Mouse (Mus musculus) spleen, postnatal 4 days (tissue): ENCODE results near the gene Tcf23.
A peak's percentile ranks its signal among the peaks of the same experiment; 100 is the strongest.

Source experiments
- DNase-seq, 2 experiments: peaks; one replicate each; pipeline ENCODE4 v3.0.0; 2022; ENCODE audit warnings: low spot score in 2 of 2

Gene Tcf23

DNA sequence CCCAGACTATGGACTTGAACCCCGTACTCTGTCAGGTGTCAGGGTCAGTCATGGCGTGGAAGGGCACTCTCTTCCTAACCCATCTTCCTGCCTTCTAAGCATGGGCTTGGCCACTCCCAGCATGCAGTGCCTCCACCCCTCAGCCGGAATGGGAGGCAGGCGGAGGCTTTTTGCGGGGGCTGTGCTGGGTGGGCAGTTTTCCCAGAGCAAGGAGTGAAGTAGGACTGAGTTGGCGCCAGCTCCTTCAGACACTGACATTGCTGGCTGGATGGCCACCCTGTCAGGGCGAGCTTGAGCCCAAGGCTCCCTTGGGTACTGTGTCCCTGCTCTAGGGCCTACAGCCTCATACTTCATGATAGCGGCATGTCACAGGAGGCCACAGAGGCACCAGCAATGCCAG, at the start of gene Tcf23:
Gene Tcf23, plus strand, starts transcription at position 247 of the 400 bp plus-strand sequence.
- no peak for DNase-seq

DNA sequence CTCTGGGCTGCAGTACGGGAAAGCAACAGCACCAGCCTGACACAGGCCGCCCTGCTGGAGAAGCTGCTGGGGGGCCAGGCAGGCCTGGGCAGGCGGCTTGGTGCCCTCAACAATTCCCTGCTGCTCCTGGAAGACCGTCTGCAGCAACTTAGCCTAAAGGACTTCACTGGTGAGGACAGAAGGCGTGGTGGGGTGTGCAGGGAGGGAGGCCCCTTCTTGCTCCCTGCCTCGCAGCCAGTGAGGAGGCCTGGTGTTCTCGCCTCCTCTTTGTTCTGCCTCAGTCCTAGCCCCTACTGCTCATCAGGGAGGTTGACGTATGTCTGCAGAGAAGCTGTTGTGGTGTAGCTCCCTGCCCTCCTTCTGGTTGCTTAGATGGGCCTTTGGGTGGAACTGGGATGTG, 49.8 kb upstream of the Tcf23 start:
- DNase-seq, result no peak

DNA sequence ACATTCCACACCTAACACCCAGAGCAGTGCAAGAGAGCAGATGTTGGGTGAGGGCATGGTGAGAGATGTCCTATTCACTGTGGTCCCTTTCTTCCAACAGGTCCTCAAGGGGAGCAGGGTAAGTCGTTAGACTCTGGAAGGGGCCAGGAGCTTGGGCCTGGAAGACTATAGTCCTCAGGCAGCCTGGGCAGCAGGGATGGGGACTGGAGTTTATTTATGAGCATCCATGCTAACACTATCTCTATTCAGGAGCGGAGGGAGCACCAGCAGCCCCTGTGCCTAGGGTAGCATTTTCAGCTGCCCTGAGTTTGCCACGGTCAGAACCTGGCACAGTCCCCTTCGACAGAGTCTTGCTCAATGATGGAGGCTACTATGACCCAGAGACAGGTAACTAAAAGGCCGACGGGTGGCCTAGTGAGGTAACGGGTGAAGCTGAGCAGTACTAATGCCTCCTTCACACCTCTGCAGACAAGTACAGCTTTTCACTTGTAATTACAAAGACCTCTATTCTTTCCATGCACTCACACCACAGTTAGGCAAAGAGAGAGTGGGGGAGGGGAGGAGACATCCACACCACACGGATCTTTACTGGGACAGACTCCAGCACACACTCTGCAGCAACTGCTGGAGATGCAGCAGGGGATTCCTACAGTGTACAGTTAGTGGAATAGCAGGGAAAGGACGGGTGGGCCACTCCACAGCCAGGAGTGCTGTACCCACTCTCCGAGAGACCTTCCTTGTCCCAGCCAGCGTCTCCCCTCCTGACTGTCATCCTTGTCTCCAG, 48.4 kb upstream of the Tcf23 start:
- no peak for DNase-seq

DNA sequence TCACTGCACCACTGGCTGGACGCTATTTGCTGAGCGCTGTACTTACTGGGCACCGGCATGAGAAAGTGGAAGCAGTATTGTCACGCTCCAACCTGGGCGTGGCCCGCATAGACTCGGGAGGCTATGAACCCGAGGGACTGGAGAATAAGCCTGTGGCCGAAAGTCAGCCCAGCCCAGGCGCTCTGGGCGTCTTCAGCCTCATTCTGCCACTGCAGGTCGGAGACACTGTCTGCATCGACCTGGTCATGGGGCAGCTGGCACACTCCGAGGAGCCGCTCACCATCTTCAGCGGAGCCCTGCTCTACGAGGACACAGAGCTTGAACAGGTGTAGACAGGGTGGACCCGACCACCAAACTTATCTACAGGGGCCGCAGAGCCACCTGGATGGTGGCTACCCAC, 47.8 kb upstream of the Tcf23 start:
- no peak for DNase-seq

DNA sequence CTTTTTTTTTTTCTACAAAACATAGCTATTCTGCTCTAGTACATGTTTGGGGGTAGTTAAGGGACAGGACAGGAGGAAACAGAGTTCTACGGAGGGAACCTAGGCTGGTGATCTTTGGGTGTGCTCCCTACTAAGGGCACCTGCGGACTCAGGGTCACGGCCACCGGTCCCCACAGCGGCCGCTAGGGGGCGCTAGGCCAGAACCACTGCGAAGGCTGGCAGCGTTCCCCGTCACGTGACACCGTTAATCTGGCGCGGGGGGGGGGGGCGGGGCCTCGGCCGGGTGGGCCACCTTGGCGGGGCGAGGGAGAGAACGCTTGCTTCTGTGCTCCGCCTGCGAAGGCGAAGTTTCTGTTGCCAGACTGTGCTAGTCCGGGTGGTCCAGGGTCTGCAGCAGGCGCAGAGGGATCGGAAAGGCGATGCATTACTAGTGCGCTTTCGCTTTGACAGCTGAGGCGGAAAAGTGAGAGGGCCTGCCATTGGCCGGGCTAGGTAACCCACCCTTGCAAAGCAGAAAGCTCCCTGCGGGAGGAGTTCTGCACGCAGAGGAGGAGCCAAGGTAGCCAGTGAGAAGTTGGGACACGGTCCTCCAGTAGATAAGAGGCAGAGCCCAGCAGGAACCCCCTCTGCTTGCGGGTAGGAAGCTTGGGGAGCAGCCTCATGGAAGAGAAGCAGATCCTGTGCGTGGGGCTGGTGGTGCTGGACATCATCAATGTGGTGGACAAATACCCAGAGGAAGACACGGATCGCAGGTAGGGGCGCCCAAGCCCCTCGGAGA, 47.0 kb upstream of the Tcf23 start, which contains the start of gene Khk:
Gene Khk, plus strand, starts transcription at position 176 of the 778 bp plus-strand sequence.
- peak; percentile 95 to 100 for DNase-seq

DNA sequence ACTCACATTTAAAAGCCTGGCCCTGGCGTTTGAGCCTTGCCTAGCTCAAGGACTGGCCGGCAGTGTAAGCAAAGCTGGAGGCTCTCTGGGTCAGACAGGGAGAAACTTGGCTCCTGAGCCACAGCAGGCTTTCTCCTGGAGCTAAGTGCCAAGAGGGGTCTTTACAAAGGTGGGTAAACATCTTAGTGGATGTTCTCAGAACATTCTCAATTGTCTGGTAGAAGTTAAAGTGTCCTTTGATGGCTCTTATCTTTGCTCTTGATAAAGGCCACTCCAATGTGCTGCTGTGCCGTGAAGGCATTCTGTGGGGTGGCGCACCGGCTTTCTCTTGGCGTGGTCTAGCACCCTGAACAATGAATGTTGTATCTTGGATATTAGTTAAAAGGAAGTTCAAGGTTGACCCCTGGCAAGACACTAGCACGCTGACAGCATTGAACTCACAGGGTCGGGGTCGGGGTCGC, 45.9 kb upstream of the Tcf23 start:
- no peak for DNase-seq

DNA sequence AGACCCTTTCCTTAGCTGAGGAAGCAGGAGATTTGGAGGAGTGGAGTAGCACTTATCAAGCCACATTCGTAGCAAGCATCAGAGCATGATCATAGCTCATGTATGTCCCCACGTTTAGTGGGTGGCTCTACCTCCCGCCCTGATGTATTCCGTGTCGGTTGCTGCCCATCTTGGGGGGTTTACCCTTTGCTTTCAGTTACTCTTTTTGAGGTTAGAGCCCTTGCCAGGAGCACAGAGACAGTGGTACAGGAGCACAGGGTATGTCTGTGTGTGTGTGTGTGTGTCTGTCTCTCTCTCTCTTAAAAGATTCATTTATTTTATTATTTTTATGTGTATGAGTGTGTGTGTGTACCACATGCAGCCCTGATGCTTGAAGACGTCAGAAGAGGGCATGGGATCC, 45.3 kb upstream of the Tcf23 start:
- DNase-seq, result no peak

DNA sequence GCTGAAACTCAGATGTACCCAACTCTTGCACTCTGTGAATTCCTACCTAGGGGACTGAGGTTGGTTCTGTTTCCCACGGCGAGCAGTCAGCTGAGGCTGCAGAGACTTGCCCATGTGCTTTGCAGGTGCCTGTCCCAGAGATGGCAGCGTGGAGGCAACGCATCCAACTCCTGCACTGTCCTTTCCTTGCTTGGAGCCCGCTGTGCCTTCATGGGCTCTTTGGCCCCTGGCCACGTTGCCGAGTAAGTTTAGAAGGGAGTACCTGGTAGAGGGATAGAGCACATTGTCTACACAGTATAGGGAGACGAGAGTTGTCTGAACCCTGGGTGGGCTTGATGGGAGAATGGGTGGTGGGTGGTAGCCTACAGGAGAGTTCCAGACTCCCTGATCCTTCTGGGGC, 43.8 kb upstream of the Tcf23 start:
- peak in 1 of 2 experiments; percentile 58 for DNase-seq

DNA sequence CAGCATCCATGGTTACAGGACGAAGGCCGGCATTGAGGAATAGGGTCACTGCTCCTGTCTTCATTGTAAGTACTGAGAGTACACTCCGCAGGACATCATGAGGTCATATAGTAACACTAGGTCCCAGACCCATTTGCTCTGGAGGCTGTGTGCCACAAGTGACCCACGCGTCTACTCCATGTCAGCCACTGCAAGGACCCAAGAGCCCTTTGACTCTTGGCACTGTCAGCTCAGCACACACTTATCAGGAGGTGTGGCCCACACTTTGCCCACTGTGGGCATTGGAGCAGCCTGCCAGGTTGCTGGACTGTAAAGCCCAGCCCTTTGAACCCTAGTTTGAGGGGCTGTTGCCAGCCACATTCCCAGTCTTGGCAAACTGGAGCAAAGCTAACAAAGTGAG, 43.2 kb upstream of the Tcf23 start:
- peak in 1 of 2 experiments; percentile 51 for DNase-seq

DNA sequence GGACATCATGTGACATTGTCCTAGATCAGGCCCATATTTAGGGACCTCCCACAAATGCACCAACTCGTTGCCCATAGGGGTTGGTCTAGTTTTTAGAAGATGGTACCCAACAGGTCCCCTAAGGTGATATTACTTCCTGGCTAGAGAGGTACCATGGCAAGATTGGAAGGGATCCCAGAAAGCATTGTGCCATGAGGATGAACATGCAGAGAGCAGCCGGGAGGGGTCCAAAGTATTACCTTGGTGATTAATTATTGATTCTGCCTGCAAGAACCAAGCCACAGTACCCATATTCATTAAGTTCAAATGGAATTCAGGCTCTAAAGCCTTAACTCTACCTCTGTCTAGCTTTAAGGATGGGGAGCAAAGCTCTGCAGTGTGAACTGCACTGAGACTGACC, 42.4 kb upstream of the Tcf23 start:
- DNase-seq, result no peak

DNA sequence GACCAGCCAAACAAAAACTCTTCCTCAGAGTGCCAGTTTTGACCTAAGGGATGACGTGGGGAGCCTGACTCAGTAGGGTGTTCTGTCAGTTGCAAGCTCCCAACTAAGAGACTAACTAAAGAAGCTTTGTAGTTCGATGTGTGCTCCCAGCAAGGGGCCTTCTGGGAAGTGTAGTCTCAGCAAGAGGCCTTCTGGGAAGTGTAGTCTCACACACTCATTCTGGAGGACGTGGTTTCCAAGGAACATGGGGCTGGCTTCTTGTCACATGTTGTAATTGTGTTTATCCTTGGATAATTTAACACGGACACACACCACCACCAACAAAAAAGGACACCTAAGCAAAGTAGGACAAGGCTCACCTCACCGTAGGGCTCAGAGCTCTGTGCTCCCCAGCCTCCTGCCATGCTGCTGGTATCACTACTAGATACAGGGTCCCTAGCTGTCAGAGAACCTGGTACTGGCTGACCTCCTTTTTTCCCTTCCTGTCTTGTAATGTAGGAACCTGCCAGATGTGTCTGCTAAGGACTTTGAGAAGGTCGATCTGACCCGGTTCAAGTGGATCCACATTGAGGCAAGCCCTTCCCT, 40.4 kb upstream of the Tcf23 start:
- no peak for DNase-seq

DNA sequence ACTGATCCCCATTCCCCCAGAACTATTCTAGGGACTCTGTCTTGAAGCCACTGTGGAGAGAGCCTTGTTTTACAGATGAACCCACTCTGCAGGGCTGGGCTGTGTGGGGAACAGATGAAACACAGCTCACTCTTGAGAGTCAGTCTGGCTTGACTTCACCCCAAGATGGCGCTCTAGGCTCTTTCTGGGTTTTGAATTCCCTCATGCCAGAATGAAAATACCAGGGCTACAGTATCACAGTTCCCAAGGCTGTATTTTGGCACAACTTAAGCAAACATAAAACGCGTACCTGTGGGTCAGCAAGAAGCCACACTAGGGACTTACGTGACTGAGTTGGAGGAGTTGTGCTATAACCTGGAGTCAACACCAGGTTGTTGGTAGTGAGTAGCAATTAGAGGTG, 38.3 kb upstream of the Tcf23 start:
- DNase-seq, result peak; percentile 50 to 77

DNA sequence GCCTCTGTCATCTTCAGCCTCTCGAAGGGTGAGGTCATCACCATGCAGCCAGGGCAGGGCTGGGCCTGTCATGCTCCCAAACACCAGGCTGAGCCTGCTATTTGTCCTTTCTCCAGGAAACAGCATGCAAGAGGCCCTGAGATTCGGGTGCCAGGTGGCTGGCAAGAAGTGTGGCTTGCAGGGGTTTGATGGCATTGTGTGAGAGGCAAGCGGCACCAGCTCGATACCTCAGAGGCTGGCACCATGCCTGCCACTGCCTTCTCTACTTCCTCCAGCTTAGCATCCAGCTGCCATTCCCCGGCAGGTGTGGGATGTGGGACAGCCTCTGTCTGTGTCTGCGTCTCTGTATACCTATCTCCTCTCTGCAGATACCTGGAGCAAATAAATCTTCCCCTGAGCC, 37.6 kb upstream of the Tcf23 start:
- DNase-seq, result no peak

DNA sequence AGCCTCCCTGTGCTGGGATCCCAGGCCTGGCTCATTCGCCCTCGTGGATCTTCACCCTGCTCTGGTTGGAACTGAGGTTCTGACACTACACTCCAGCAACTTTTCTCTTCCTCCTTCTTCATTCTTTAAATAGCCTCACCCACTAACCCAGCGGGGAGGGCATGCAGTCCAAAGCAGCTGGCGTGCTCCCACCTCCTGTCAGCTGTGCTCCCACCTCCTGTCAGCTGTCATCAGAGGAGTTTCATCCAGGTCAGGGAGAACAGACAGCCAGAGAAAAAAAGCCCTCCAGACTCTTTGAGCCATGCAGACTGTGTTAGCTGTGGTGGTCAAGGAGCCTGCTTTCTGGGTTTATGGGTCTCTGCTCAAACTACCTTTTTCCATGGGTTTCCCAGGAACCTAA, 37.1 kb upstream of the Tcf23 start:
- no peak for DNase-seq

DNA sequence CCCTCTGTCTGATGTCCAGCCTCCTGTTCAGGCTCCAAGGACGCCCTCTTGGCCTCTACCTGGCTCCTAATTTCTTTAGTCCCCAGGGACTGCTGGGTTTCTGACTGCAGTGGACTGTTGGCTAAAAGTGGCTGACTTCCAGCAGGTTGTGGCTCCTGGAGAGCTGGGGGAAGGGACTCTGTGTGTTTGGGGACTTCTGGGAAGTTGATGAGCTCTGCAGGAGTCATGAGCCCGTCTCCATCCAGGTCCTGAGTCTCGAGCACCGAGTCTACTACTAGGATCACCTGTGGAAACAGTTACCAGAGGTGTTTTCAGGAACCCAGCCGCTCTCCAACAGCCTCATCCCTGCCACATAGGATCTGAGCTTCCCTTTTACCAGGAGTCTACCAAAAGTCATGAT, 34.8 kb upstream of the Tcf23 start:
- peak in 1 of 2 experiments; percentile 53 for DNase-seq

DNA sequence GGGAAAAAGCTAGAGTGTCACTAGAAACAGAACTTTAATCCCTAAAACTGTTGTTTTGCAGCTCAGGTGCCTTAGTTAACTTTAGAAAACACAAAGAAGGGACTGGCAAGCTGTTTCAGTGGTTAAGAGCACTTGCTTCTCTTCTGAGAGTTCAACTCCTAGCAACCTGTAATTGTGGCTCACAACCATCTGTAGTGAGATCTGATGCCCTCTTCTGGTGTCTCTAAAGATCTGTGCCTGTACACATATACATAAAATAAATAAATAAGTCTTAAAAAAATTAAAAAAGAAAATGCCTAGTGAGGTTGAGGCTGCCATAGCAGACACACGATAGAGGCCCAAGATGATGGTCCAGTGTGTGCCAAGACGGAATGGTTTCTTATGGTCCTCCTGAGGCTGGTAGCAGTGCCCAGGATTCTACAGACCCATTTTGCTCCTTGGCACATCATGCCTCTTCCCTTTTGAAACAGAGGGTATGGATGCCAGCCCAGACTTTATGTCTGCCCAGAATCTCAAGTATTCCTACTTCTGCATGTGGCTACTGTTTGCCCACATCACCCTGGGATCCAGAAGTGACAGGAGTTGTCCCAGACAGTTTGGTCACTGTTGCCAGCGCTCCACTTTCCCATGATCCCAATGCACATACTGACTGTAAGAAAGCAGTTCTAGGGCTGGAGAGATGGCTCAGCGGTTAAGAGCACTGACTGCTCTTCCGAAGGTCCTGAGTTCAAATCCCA, 33.6 kb upstream of the Tcf23 start:
- no peak for DNase-seq

DNA sequence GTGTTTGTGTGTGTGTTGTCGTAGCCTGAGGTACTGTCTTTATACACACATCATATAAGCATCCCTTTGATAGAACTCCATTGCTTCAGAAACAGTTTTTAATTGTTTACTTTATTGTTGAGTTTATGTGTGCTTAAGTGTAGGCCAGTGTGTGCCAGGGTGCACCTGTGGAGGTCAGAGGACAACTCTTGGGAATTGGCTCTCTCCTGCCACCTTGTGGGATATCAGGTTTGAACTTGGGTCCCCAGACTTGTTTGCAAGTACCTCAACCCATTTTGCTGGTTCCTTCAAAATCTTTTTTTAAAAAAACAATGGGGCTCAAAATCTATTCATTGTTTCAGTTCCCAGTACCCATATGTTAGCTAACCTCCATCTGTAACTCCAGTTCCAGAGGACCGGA, 25.5 kb upstream of the Tcf23 start:
- DNase-seq, result no peak

DNA sequence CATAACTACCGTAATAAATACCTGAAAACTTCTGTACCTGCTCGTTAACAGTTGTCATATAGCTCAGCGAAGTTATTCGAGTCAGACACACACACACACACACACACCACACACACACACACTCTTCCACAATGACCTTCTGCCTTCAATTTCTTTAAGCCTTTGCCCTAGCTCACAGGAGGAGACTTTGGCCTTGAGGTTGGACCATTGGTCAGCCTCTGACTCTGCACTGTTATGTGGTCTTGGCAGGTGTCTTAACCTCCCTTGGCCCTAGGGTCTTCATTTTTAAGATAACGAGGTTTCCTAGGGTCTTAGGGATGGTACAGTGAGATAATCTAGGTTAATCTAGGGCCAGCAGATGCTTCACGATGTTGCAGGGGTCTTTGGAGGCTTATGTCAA, 24.1 kb upstream of the Tcf23 start:
- DNase-seq, result no peak

DNA sequence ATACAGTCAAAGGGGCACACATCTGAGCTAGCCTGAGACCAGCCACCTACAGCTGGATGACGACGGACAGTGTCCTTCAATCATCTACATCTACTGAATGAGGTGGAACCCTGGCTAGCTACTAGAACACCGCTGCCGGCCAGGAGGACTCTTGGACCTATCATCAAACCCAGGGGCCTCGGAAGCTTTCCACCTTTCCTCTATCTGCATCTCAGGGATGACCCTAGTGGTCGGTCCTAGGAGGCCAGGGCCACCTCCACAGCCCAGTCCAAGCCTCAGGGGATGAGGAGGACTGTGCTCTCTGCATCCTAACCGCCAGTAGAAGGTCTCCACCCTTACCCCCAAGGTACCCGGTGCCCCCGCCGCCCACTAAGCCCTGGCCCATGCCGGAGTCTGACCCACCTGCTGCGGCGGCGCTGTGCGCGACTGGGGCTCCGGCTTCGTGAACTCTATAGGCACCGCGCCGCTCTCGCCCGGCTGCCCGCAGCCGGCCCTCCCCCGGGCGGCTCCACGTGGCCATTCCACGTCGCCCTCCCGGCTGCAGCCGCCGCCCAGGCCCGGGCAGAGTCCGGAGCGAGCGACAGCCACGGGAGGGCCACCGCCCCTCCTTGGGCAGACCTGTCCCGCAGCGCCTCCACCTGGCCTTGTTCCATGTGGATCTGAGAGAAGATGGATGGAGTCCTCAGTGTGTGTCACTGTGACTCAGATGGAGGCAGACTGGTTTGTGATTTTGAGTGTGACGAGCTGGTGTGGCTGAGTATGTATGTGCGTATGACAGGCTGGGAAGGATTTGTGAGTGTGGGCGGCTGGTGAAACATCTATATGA, 23.3 kb upstream of the Tcf23 start, which contains the start of gene Cgref1:
Gene Cgref1, minus strand, starts transcription at position 636 of the 826 bp plus-strand sequence.
- peak; percentile 37 to 71 for DNase-seq

DNA sequence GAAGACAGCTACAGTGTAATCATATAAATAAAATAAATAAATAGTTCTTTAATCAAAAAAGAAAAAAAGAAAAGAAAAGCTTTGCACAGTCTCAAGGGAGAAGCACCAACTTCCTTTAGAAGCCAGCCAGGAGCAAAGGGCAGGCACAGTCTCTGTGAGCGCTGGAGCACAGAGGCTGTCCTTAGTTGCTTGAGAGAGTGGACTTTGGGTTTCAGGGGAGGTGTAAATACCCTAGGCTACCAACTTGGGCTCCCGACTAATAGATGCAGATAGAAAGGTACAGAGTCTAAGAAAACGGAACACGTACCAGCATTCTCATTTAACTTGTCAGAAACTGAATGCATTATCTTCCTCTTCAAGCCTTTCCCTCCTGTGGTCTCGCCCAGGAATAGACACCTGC, 19.8 kb upstream of the Tcf23 start:
- DNase-seq, result no peak
